Mouse (Mus musculus): ENCODE results near the gene Ly6g6f.

Gene Ly6g6f

DNA sequence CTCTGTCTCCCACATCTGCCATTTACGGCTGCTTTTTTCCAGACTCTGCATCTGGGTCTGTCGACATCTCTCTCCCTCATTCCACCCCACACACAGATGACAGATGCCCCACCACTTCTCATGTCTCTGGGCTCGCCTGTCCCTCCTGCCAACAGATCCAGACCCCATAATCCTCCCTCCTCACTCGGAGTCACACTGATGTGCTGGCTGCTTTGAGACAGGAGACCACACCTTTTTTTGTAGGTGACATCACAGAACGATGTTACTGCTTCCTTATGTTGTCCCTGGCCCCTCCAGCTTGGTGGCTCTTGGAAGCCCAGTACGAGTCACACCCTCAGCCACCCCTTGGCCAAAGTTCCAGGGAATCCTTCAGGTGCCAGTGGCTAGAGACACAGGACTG lies 5.2 kb downstream of the Ly6g6f start:
- no peak for DNase-seq (ENCODE audit: low read depth in 2 of 2, low spot score in 2 of 2)

GRCm38 (mm10) chr17:35079778-35080177 lies 5.6 kb downstream of the Ly6g6f start:
- no peak for DNase-seq (ENCODE audit: low read depth in 2 of 2, low spot score in 2 of 2)

GRCm38 (mm10) chr17:35077786-35078233 lies 7.6 kb downstream of the Ly6g6f start, which contains the start of gene Ly6g6d:
Ly6g6d (minus strand) TSS chr17:35078065.
- no peak for DNase-seq (ENCODE audit: low read depth in 2 of 2, low spot score in 2 of 2)

DNA sequence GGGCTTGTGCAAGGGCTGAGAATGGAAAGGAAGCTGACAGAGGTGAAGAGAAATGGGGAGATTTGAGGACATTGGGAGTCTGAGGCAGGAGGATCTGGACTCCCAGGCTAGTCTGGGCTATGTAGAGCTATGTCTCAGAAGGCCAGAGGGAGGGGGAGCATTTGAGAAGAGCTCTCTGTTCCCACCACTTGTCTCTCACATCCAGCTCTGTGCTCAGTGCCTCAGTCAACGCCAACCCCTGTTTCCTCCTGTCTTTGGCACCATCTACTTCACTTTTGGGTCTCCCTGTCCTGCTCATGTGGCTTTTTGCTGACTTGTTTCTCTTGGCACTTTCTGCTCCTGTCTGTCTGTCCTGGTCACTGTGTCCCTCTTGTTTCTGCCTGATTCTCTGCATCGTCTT lies 8.1 kb downstream of the Ly6g6f start:
- DNase-seq (ENCODE audit: low read depth in 2 of 2, low spot score in 2 of 2), result no peak

DNA sequence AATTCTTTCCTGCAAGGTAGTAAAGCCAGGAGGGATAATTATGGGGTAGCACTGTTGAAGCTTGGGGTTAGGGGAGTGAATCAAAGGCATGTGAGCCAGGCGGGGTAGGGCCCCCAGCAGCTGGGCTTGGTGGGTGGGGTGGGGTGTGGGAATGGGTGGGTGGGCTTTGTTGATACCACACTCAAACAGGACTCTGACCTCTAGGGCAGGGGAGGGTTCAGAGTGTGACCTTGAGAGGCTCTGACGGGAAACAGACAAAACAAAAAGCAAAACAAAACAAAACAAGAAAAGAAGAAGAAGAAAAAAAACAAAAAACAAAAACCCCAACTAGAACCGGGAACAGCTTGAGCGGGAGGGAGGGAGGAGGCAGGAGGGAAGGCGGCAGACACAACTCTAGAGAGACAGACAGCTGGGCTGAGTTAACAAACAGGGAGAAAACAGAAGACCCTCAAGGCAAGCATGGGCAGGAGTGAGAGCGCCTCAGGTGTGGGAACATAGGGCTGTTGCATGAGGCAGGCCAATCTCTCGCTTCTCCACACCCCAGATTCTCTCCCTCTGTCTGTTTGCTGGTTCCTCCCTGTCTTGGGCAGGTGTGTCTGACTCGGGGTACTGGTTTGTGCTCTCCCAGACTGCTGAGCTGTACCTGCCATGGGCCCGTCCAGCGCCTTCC lies 8.8 kb downstream of the Ly6g6f start, which contains the start of gene Ly6g6e:
Ly6g6e (plus strand) TSS at position 396 of the 670 bp plus-strand sequence.
- no peak for DNase-seq (ENCODE audit: low read depth in 2 of 2, low spot score in 2 of 2)

DNA sequence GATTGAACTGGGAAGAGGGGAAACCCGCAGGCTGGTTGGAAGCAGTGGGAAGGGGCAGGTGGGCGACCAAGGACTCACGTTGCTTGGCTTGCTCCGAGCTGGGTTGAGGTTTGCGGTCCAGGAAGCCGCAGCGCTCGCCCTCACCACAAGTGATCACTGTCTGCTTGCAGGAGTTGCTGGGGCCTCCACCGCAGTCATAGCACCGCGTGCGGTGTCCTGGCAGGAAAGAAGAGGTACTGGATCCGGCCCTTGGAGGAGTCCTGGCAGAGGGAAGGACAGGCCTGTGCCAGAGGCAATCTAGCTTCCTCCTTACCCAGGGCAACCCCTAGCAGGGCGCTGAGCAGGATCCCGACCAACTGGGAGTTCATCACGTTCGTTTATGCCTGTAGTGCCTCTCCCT lies 11.3 kb downstream of the Ly6g6f start:
- DNase-seq (ENCODE audit: low read depth in 2 of 2, low spot score in 2 of 2), result no peak

GRCm38 (mm10) chr17:35071454-35071853 lies 14.0 kb downstream of the Ly6g6f start:
- DNase-seq (ENCODE audit: low read depth in 2 of 2, low spot score in 2 of 2), result no peak

GRCm38 (mm10) chr17:35070556-35071229 lies 14.7 kb downstream of the Ly6g6f start:
- DNase-seq (ENCODE audit: low read depth in 2 of 2, low spot score in 2 of 2), result no peak

DNA sequence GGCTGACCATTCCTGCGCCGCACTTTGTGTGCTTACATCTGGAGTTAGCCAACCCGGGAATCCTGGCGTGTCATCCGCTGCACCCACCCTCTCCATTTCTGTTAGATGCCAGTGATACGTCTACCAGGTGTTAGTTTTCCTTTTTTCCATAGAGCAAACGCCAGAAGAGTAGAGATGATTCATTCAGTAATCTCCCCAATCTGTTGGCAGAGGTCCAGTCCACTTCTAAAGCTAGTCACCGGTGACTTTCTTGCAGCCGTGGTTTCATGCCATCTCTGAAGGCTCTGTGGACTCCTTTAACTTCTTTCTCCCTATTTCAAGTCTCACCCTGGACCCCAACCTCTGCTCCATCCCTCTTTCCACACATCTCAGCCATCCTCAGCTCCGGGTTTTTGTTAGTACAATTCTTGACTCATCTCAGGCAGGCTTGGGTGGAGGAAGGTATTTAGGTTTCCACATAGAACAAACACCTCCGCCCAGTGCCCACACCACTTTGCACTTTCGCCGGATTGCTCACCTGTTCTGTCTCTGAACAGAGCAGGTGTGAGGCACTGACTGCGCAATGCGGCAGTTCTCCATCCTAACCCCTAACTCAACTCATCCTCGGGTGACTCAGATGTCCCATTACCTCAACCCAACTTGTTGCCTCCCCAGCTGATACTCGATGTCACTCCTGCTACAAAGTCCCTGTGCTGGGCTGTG lies 17.0 kb downstream of the Ly6g6f start:
- DNase-seq (ENCODE audit: low read depth in 2 of 2, low spot score in 2 of 2), result no peak

- DNase-seq (ENCODE audit: low read depth in 2 of 2, low spot score in 2 of 2), result no peak
These were observed 19.3 kb downstream of the Ly6g6f start, which contains the start of gene Mpig6b for GRCm38 (mm10) chr17:35066084-35066483. Mpig6b (minus strand) TSS chr17:35066184.

DNA sequence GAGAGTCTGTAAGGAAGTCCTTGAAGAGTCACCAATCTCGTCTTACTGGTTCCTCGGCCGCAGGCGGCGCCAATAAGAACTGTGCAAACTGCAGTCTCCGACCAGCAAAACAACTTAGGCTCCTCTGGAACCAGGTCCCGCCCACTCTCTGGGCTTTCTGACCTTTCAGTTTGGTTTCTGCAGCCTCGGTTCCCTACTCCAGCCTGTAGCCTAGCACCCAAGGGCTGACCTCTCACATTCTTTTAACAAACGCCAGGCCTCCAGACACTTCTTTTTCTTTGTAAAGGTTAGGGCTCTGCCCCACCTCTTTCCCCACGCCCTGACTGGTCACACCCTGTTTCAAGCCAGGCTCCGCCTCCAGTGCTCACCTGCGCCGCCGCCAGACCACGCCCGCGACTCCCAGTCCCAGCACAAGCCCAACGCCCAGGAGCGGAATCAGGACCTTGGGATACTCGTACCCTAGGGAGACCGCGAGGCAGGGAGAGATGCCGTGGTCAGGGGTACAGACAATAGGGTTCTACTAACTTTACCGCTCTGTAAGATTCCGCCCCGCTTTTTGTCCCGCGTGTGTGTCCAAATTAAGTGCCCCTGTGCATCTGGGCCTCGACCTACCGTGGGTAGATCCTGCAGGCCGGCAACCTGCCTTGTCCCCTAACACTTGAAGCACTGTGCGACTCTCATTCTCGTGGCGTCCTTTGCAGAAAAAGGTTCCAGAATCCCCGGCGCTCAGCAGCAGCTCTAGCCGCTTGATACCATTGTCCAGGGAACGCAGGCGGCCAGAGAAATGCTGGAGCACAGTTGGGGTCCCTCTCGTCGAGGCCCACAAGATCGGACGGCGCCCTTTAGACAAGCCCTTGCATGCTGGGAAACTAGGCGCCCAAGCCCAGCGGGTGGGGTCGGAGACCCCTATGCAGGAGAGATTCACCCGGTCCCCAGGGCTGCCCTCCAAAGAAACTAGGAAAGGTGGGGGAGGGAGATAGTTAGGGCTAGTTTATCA lies 20.2 kb downstream of the Ly6g6f start, which contains the start of gene Ly6g6c:
Ly6g6c (plus strand) TSS at position 438 of the 997 bp plus-strand sequence.
- no peak for DNase-seq (ENCODE audit: low read depth in 2 of 2, low spot score in 2 of 2)

DNA sequence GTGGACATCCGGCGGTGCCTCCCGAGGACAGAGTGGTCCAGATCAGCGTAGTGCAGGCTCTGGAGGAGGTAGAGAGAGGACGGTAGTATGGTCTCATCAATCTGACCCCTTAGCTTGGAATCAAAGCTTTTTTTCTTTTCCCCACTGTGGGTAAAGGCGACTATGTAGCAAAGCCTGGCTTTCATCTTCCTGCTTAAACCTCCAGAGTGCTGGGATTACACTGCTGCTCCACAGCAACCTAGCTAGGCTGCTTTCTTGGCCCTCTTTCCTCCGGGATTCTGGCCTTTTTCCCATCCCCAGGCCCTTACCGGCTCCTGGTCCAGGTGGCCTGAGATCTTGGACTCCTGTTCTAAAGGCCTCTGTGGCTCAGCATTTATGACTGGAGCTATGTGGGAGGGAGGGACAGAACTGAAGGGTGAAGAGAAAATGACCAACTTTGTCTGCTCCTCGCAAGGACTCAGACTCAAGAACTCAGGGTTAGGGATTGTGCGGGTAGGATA lies 21.0 kb downstream of the Ly6g6f start:
- no peak for DNase-seq (ENCODE audit: low read depth in 2 of 2, low spot score in 2 of 2)

DNA sequence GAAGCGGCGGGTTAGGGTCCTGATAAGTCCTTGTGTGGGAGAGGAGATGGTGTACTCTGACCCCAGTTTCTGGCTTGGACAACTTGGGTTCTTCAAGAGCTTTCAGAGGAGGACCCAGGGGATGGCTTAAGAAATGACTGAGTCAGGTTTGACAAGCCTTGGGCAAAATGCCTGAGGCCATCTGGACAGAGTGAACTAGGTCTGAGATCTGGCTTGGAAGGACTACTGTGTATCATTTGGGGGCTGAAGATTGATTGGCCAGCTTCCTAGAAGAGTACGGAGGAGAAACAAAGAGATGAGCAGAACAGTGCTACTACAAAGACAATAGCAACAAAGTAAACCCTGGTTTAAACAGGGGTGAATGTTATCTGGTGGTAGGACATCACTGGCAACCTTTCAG lies 21.9 kb downstream of the Ly6g6f start:
- no peak for DNase-seq (ENCODE audit: low read depth in 2 of 2, low spot score in 2 of 2)

DNA sequence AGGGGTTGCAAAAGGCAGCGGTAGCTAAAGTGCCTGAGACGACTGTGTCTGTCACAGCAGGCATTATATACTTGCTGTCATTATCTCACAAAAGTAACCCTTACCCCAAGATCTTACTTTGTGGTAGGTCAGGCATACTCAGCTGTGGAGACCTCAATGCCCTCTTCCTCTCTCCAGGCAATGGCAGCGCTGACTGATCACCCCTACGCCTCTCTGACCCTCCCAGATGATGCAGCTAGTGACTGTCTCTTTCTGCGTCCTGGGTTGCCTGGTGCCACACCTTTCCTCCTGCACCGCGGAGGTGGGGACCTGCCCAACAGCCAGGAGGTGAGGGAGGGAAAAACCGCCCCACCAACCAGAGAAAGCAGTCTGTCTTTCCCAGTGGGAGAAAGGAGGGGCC lies 24.1 kb downstream of the Ly6g6f start:
- no peak for DNase-seq (ENCODE audit: low read depth in 2 of 2, low spot score in 2 of 2)

GRCm38 (mm10) chr17:35060737-35061297 lies 24.6 kb downstream of the Ly6g6f start:
- no peak for DNase-seq (ENCODE audit: low read depth in 2 of 2, low spot score in 2 of 2)

- DNase-seq (ENCODE audit: low read depth in 2 of 2, low spot score in 2 of 2), result no peak
These were observed 25.3 kb downstream of the Ly6g6f start for GRCm38 (mm10) chr17:35060071-35060470.

- peak; percentile 80 to 87 for DNase-seq (ENCODE audit: low read depth in 2 of 2, low spot score in 2 of 2)
These were observed 26.2 kb downstream of the Ly6g6f start, which contains the start of gene Ddah2 for GRCm38 (mm10) chr17:35058911-35059892. Ddah2 (plus strand) TSS chr17:35059035.

DNA sequence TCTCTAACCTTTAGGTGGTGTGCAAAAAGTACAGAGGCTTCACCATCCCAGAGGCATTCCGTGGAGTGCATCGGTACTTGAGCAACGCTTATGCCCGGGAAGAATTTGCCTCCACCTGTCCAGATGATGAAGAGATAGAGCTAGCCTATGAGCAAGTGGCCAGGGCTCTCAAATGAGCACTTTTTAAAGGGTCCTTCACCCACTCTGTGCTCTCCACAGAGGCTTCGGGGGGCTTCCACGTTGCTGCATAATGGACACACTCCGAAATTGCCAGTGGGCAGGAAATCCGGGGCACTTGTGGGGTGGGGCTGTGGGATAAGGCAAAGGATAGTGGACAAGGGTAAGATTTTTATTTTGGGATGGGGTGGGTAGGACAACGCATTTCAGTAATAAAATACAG lies 27.1 kb downstream of the Ly6g6f start:
- no peak for DNase-seq (ENCODE audit: low read depth in 2 of 2, low spot score in 2 of 2)

DNA sequence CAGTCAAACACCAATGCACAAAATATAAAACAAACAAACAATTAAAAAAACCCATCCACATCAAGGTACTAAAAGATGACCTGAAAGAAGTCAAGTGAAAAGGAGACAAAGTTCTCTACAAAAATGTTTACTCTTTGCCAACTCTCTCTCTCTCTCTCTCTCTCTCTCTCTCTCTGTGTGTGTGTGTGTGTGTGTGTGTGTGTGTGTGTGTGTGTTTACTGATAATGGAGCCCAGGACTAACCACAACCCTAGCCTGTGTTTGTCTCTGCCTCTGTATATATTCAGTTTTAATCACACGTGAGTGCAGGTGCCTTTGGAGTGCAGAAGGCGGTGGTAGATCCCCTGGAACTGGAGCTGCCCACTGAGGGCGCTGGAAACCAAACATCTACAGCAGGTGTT lies 28.3 kb downstream of the Ly6g6f start:
- no peak for DNase-seq (ENCODE audit: low read depth in 2 of 2, low spot score in 2 of 2)
